Mouse (Mus musculus): Measurements from ENCODE around the gene Adgrl4.
A peak's percentile ranks its signal among the peaks of the same experiment; 100 is the strongest.

Gene Adgrl4

DNA sequence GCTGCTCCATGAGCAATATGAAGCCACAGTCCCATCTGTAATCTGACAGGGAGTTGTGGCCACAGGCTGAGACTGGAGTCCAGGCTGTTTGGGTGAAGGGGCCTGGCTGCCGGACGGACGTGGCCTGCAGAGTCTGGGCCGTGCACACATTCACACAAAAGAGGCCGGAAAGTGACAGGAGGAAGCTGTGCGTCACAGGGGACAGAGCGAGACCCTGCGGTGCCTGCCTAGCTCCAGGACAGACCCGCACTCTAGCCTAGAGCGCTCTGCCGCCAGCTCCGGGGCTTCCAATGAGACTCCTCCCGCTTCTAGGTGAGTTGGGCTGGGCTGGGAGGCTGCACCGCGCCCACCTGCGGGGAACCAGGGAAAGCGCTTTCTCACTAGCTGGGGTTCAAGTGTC, at the start of gene Adgrl4:
TSS of gene Adgrl4 (plus strand) at position 195 of the 400 bp plus-strand sequence.
- DNase-seq (ENCODE audit: low spot score) = peak; percentile 55

DNA sequence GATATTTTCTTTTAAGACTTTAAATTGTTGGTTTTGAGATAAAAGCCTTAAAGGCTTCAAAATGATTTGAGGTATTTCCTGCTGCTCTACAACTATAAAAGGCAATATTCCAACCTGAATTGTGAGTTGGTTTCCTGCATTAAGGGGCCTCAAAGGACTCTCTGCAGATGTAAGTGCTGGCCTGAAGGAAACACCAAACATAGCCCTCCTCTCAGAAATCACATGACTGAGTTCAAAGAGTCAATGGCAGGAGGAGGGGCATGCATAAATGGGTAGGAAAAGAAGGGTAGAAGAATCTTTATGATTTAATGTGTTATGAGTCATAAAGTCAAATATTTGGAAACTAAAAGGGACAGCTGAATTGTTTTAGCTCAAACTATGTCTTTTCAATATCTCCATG, 46.8 kb upstream of the Adgrl4 start:
- no peak for DNase-seq (ENCODE audit: low spot score)

DNA sequence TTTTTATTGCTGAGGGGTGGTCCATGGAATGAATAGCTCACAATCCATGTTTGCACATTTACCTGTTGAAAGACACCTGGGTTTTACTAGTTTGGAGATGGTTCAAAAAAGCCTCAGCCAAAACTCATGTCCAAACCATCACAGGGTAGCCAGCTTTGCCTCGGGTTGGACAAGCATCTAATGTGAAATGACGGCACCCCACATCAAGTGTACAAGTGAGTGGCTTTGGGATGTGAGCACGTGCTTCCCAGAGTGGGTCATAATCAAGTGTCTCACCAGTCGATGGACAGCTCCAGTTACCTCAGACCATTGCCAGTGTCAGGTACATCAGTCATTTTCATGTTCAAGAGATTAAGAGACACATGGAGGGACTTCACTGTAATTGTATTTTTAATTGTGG, 44.8 kb upstream of the Adgrl4 start:
- no peak for DNase-seq (ENCODE audit: low spot score)

DNA sequence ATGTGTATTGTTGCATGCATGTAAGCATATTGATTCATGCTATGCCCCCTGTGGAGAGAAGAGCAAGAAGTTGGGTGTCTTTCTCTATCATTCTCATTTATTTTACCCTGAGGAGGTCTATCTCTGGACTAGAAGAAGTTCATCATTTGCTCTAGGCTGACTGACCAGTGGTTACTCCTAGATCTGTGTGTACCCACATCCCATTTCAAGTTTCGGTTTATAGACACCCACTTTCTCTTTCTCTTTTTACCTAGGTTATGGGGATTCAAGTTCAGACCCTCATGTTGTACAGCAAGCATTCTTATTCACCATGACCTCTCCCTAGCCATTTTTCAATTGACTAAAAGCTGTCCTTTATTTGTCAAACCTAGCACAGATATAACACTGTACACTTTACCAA, 44.4 kb upstream of the Adgrl4 start:
- DNase-seq (ENCODE audit: low spot score) = no peak

DNA sequence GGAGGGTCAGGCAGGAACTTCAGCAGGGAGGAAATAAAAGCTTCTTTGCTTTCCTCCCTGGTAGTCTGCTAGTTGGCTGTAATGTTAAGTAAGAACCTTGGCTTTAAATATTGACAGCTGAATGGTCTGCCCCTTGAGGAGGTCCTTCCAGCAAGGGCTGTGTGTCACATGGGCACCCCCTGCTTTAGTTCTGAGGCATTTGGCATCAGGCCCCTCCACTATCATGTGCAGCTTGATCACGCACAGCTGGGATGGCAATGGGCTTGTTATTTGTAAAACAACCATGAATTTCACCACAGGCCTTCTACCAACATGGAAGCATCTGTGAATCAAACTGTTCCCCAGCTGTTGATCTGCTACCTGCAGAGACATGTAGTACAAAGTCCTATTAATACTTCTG, 38.4 kb upstream of the Adgrl4 start:
- no peak for DNase-seq (ENCODE audit: low spot score)

DNA sequence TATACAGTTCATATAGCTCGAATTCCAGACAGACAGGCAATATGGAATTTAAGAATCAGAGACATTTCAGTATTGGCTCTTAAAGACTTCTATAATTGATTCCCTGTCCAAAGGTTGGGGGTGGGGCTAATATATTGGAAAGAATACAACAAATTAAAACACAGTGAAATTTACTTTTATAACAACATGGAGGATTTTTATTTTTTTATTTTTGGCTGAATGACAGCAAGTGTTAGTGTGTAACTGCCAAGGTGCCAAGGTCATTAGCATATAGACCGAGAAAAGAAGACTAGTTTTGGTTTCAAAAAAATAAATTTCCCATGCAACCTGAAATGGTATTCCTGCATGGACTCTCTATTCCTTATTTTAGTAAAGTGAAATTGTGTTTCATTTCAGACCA, 26.7 kb upstream of the Adgrl4 start:
- no peak for DNase-seq (ENCODE audit: low spot score)

DNA sequence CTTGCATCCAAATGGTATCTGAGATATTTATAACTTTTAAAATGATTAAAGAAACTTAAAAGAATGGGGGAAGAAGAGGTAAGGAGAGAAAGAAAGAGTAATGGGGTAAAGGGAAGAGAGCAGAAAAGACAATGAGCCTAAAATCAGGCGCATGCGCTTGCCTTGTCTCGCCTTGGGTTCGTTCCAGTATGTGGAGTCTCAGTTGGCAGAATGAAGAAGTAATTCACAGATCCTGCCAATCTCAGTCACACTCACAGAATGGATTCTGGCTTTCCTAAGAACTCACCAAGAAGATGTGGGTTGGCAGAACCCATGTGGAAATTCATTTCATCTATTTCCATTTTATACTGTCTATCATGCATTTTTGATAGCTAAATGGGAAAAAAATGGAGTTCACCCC, 26.2 kb upstream of the Adgrl4 start:
- no peak for DNase-seq (ENCODE audit: low spot score)

DNA sequence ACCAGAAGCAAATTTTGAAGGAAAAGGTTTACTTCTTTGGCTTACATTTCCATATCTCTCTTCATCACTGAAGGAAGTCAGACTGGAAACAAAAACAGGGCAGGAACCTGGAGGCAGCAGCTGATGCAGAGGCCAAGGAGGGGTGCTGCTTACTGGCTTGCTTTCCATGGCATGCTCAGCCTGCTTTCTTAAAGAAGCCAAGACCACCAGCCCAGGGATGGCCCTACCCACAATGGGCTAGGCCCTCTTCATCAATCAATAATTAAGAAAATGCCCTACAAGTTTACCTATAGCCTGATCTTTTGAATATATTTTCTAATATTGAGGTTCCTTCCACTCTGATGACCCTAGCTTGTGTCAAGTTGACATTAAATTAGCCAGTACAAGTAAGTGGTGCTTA, 20.8 kb upstream of the Adgrl4 start:
- no peak for DNase-seq (ENCODE audit: low spot score)

DNA sequence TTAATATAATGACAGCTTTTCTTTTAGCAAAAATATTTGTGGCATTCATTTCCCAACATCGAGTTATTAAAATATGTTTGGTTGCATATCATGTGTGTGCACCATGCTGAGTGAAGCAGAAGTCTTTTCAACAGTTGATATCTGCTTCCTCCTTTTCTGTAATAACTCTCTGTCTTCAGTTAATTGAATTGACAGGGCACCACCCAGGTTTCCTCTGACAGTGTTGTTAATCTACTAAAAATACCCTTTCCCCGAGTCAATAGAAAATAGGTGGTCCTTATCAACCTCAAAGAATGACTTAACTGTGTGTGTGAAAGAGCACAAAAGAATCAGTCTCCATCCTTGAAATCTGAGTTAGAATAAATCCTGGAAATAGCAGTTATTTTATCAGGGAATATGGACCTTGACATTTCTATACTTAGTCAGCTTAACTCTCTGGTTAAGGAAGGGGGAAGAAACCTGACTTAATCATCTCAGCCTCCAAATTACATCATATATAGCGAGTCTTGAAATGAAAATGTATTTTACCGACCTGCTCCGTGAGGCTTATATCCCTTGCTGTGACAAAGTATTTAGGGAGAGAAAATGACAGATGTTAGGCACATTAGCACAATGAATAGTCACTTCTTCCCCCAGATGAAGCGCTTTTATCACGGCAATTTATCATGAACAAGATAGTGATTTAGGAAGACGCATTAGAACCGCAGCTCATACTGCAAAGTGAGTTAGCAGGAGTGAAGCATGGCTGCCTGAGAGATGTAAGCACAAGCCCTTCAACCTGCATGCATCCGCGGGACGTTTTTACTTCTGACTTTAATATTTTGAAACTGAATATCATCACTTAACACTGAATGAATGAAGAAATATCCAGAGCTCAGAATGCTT, 19.8 kb upstream of the Adgrl4 start:
- no peak for DNase-seq (ENCODE audit: low spot score)

DNA sequence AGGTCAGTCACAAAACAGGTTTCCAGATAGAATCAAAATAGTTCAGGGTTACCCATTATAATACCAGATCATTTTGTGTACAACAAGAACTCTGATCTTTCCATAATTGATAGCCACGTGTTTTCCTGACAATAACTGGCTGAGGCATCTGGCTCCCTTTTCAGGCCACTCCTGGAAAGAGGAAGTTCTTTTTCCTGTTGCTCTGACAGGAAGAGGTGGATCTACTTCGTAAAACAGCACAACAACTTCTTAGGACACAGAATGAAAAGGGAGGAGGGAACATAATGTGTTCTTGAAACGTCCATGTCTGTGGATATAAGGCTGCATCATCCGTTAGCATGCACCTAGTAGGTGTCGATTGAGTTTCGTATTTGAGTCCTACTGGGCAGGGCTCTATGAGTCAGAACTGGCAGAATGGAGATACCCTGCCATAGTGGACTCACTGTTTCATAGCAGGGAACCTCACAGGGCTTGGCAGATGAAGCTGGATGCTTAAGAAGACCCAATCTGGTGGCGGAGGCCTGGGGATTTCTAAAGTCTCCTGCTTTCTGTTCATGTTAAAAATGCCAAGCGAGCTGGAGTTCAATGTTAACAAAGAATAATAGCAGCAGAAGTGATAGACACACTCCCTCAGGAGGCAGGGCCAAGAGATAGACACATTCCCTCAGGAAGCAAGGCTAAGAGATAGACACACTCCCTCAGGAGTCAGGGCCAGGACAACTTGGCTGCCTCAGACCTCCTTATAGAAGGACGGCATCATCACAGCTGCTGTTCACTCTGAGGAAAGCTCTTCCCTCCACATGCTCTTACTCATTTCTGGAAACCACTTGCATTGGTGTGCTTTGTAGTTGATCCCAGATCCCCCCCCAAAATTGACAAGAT, 13.1 kb upstream of the Adgrl4 start:
- no peak for DNase-seq (ENCODE audit: low spot score)

DNA sequence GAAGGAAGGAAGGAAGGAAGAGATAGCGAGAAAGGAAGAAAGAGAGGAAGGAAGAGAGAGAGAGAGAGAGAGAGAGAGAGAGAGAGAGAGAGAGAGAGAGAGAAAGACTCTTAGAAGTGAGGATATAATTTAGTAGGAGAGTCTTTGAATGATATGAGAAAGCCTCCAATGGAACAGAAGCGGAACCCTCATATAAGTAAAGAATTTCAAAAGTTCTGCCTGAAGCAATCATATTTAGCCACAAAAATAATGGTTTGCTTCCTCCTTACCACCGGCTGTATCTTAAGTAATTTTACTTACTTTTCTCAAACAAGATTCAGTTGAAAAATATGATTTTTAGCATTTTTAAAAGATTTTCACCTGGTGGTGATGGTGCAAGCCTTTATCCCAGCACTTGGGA, 7.6 kb upstream of the Adgrl4 start:
- no peak for DNase-seq (ENCODE audit: low spot score)

DNA sequence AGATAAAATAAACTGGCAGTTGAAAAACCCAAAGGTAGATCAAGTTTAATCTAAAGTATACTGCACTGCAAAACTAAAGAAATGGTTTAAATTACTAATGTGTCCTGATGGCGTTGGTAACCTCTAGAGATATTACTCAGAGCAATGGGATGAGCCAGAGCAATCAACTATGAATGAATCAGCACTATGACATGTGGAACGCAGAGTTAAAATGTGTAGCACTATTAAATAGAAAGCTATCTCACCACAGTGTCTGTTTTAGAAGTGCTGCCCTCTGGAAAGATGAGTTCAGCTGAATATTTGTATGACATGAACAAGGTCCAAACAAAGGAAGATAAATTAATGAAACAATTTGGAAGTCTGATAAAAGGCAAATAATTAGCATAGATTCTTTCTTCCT, 6.2 kb upstream of the Adgrl4 start:
- DNase-seq (ENCODE audit: low spot score) = no peak

DNA sequence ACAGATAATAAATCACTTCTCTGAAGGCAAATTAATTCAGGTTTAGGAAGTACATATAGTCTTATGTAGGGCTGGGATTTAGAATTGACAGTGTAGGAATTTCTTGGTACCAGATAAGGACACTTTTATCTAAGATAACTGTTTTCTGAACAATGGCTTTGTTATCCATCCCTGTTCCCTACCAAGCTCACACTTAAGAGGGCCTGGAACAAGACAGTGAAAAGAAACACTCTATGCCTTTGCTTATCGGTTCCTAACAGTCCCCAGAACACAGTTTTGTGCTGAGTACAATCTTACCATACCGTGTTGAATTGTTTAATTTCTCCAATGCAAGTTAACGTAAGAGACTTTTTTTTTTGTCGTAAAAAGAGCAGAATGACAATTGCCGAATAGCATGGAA, 677 bp downstream of the Adgrl4 start:
- DNase-seq (ENCODE audit: low spot score) = no peak

DNA sequence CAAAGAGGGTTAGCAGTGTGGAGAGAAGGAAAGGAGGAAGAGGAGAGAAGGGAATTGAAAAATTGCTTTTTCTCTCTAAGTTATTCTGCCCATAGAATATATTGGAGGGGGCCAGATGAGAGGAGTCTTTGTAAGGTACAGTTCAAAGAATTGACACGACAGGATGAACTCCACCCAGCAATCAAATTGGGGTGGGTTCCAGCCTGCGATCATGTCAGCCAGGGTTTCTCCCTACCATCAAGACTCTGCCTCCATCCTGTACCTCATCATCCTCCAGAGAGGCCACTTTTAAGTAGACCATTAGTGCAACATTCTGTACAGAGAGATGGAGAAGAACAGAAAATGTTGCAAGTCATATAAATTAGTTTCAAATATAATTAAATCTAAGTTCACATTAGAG, 2.3 kb downstream of the Adgrl4 start:
- no peak for DNase-seq (ENCODE audit: low spot score)

DNA sequence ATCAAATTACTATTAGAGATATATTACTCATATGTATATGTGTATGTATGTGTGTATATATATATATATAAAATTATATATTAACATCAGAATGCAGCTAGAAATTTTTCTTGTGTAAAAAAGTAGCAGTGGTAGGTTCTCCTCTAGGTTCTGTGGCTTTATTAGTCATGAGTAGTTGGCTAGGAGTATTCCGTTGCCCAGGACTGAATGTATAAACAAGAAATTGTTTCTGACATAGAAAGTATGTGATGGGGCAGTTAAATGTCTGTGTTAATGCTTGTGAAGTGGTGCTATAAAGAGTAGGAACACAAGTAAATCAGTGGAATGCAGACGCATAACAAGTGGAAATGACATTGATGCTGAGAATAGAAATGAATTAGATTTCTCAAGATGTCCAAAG, 4.3 kb downstream of the Adgrl4 start:
- no peak for DNase-seq (ENCODE audit: low spot score)

DNA sequence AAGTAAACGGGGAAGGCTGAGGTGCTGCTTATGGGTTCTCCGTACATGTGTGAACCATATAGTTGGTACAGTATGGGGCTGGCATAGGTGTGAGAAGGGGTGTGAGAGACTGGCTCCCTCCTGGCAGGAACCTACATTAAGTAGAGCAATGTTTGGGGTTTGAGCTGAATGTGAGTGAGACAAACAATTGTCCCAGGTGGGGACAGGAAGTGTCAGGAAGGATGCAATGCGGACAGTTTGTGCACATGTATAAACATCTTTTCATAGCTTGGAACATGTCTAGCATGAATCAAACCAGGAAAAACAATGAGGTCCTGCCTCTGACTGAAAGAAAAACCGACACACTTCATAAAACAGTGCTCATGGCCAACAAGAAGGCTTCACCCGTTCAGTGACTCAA, 5.8 kb downstream of the Adgrl4 start:
- DNase-seq (ENCODE audit: low spot score) = no peak

DNA sequence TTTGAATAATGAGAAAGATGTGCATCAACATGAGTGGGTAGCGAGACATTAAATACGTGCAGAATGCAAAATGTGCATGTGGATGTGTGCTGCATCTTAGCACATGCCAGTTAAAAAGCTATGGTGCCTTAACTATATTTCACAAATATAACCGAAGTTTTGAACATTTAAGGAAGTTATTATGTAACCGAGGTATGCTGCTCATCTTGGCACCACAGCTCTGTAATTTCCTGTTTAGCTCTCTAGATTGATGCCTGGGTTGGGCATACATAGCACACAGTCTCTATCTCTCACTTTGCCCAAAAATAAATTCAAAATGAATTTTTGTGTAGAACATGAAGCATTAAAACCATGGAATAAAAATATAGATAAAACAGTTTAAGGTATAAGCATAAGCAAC, 6.6 kb downstream of the Adgrl4 start:
- DNase-seq (ENCODE audit: low spot score) = no peak

DNA sequence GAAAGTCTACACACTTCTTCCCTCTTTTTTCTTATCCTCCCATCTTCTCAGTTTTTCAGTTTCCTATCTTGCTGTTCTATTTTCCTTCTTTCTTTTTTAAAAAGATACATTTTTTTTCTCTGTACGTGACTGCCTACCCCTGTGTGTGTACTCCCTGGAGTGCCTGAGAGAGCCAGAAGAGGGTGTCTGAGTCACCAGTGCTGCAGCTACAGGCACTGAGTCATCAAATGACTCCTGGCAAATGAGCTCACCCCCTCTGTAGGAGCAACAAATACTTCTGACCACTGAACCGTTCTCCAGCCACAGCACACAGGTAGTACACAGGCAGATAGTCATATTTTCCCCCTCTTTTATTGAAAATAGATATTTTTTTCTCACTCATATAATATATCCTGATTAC, 8.2 kb downstream of the Adgrl4 start:
- DNase-seq (ENCODE audit: low spot score) = peak; percentile 13

DNA sequence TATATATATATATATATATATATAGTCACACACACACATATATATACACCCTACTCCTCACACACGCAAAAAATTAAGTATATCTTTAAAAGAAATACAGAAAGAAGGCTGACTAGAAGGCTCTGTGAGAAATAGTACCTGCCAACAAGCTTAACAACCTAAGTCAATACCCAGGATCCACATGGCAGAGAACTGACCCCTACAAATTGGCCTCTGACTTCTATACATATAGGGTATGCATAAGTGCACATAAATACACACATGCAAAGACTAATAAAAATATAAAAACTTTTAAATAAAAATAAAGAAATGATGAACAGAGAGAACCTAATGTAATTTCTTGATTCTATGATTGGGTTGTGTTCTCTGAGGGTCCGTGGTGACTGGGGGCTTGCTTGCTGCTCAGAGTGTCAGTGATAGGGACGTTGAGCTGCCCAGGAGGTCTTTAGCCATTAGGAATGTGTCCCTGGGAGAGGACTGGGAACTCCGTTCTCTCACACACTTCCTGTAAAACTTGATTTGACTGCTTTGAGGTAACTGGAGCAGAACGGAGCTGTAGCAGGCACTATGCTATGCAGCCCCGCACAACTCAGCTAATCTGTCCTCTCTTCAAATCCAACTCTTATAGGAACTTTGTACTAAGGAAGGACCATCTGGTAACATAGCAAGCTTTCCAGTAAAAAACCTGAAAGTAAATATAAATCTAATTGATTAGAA, 17.5 kb downstream of the Adgrl4 start:
- no peak for DNase-seq (ENCODE audit: low spot score)

DNA sequence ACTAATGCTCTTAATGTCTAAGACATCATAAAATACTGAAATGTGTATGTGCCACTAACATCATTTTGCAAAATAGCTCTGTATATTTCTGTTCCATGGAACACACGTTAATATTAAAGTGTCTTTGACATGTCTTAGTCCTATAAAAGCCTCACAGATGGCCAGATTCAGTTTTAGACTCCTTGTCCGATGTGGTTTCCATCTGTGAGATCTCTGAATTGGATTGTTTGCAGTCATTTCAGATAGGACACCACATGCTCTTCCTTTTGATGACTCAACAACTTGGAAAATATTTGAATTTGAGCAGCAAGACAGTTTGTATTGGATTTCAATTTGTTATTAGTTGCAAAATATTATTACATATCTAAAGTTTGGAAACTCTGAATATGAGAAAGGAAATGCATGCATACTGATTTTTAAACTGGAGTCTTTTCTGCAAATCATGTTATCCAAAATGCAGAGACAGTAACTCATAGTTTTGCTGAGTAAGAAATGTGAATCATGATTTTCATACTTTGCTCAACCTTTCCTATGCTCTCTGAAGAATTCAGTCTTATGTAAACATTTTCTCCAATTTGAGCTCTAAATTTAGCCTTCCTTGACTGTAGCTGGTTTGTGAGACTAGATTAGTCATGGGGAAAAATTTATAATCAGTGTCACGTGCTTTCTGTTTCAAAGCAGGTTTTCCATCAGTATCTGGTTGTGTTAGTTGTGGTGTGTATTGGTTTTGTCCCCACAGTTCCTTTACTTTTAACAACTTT, 21.9 kb downstream of the Adgrl4 start:
- DNase-seq (ENCODE audit: low spot score) = no peak

DNA sequence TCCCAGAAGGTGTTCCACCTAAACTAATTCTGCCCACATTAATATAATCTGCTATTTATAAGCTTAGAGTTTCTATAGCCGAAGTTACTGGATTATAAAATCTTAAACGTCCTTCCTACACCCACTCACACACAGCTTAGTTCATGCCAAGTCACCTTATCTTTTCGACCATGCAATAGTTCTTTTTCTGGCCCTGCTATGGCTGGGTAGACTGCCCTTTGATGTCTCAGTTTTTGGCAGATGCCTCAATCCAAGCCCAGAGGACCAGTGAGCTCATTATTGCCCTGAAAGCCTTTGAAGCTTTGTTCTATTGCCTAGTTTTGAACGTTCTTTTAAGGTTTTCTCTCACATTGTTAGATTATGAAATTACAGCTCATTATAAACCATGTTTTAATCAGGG, 27.5 kb downstream of the Adgrl4 start:
- no peak for DNase-seq (ENCODE audit: low spot score)

DNA sequence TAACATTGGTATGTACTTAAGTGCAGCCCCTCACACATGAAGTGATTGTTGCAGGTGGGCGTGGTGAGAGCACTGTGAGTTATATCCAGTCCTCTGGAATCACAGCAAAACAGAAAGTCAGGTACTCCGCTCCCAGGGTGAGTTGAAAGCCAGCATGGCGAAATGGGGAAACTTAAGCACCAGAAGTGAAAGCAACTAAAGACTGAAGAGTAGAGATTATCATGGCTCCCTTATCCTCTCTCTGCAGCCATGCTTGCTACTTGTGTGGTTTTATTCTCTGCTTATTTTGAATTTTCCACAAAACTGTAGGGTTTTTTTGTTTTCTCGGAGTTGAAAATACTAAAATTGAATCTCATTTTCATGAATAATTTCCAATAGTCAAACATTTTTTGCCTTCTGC, 51.2 kb downstream of the Adgrl4 start:
- no peak for DNase-seq (ENCODE audit: low spot score)
